Mouse (Mus musculus): ENCODE measurements around the gene Hexim2. TPM values are rescaled to one million over a fixed set of nuclear protein-coding genes. Genes with fewer than 3 reads are reported as not detected.

Hexim2 gene
- polyA plus RNA-seq, 1 experiment from 2014 or later = 8.3 TPM

- no peak for ATAC-seq (replicated peaks; ENCODE audit: insufficient number of reproducible peaks, low FRiP score, low TSS enrichment, low read depth)
- WGBS = 76% methylated on average over 9 of the region's 9 CpGs
Measured at GRCm38 (mm10) chr11:103181349-103181748, 49.1 kb downstream of the Hexim2 start.

DNA sequence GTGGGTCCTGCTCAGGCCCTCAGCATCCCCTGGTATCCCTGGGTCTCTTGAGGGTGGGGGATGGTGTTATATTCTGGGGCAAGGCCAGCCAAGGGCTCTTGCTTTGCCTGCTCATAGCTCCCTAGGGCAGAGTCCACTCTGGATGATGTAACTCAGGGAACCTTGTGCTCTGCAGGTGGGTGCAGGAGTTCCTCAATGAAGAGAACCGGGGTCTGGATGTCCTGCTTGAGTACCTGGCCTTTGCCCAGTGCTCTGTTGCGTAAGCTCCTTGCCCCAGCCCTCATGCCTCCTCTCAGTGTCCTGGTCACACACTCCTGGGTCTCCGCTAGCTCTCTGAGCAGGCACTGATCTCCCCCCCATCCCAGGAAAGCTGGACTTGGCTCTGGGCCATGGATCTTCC lies 49.7 kb downstream of the Hexim2 start:
- DNase-seq (ENCODE audit: low spot score) = no peak
- 81% methylated on average over 3 of the region's 3 CpGs for WGBS

More at GRCm38 (mm10) chr11:103181349-103181748, 49.1 kb downstream of the Hexim2 start:
- no peaks in the 10 kb centered on the region for H3K27me3 ChIP-seq (ENCODE audit: control insufficient read depth, insufficient read depth, low read length)
- no peaks in the 10 kb centered on the region for H3K9me3 ChIP-seq (replicated peaks; ENCODE audit: control insufficient read depth, low read length)
- DNase-seq (ENCODE audit: low spot score) = no peak
- H3K36me3 ChIP-seq (replicated peaks; ENCODE audit: control insufficient read depth, insufficient read depth, low read depth, low read length) = no peaks in the 10 kb centered on the region
- no peak overlapping the region for H3K4me2 ChIP-seq (ENCODE audit: low read depth, low read length)
- no peaks in the 10 kb centered on the region for H3K4me1 ChIP-seq (ENCODE audit: control insufficient read depth, insufficient read depth, low read length)
- H3K27ac ChIP-seq (replicated peaks; ENCODE audit: low read depth, low read length) = no peak overlapping the region
- H3K9ac ChIP-seq (replicated peaks; ENCODE audit: low read length) = no peak overlapping the region
- H3K4me3 ChIP-seq (ENCODE audit: low read depth, low read length) = no peak overlapping the region

DNA sequence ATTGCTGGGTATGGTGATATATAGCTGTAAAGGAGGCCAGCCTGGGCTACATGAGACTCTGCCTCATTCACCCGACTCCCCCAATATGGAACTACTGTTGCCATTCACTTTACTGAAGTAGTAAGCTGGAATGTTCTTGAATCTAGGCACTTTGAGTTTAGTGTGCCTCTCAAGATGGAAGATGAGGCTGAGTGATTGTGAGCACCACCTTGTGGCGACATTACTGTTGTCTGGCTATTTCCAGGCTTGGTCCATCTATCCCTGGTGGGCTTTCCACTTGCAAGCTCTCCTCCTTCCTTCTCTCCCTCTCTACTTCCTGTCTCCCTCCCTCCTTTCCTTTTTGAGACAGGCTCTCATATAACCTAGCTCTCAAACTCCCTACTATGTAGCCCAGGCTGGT lies 52.7 kb downstream of the Hexim2 start:
- H3K9ac ChIP-seq (replicated peaks; ENCODE audit: low read length) = no peak overlapping the region
- DNase-seq (ENCODE audit: low spot score) (peak; percentile 70), ATAC-seq (replicated peaks; ENCODE audit: insufficient number of reproducible peaks, low FRiP score, low TSS enrichment, low read depth) (no peak)
- H3K27me3 ChIP-seq (ENCODE audit: control insufficient read depth, insufficient read depth, low read length) = no peaks in the 10 kb centered on the region
- H3K27ac ChIP-seq (replicated peaks; ENCODE audit: low read depth, low read length) = no peak overlapping the region
- no peak overlapping the region for H3K4me3 ChIP-seq (ENCODE audit: low read depth, low read length)
- no peak overlapping the region for H3K4me2 ChIP-seq (ENCODE audit: low read depth, low read length)
- no peaks in the 10 kb centered on the region for H3K9me3 ChIP-seq (replicated peaks; ENCODE audit: control insufficient read depth, low read length)
- H3K4me1 ChIP-seq (ENCODE audit: control insufficient read depth, insufficient read depth, low read length) = no peaks in the 10 kb centered on the region
- no peaks in the 10 kb centered on the region for H3K36me3 ChIP-seq (replicated peaks; ENCODE audit: control insufficient read depth, insufficient read depth, low read depth, low read length)
- WGBS = 36% methylated on average over 2 of the region's 2 CpGs

More for the DNA sequence above, 49.7 kb downstream of the Hexim2 start:
- Histone ChIP-seq H3K4me1 (ENCODE audit: control insufficient read depth, insufficient read depth, low read length) (no peaks in the 10 kb centered on the region), H3K27me3 (ENCODE audit: control insufficient read depth, insufficient read depth, low read length) (no peaks in the 10 kb centered on the region), H3K27ac (replicated peaks; ENCODE audit: low read depth, low read length) (no peak overlapping the region), H3K9me3 (replicated peaks; ENCODE audit: control insufficient read depth, low read length) (no peaks in the 10 kb centered on the region), H3K4me2 (ENCODE audit: low read depth, low read length) (no peak overlapping the region), H3K36me3 (replicated peaks; ENCODE audit: control insufficient read depth, insufficient read depth, low read depth, low read length) (no peaks in the 10 kb centered on the region), H3K9ac (replicated peaks; ENCODE audit: low read length) (no peak overlapping the region), H3K4me3 (ENCODE audit: low read depth, low read length) (no peak overlapping the region)
- ATAC-seq (replicated peaks; ENCODE audit: insufficient number of reproducible peaks, low FRiP score, low TSS enrichment, low read depth) = no peak

Other genes with a start within 250 kb of the Hexim2 start
- gene Fam187a, start 247.3 kb upstream of the Hexim2 start, polyA plus RNA-seq (2014; fragmentation: Nextera tagmentation; extraction: Ambion mirVana) = not detected in 2 replicates
- 0.22 and 0.25 TPM in 2 replicates for gene Gfap, start 231.5 kb upstream of the Hexim2 start, polyA plus RNA-seq (2014; fragmentation: Nextera tagmentation; extraction: Ambion mirVana)
- gene Kif18b, start 207.3 kb upstream of the Hexim2 start, polyA plus RNA-seq (2014; fragmentation: Nextera tagmentation; extraction: Ambion mirVana) = 7.1 and 7.4 TPM in 2 replicates
- gene C1ql1, start 185.7 kb upstream of the Hexim2 start, polyA plus RNA-seq (2014; fragmentation: Nextera tagmentation; extraction: Ambion mirVana) = 4.0 and 4.1 TPM in 2 replicates
- 48.6 and 49.6 TPM in 2 replicates for gene Nmt1, start 104.2 kb upstream of the Hexim2 start, polyA plus RNA-seq (2014; fragmentation: Nextera tagmentation; extraction: Ambion mirVana)
- 273 and 276 TPM in 2 replicates for gene Dcakd, start 104.1 kb upstream of the Hexim2 start, polyA plus RNA-seq (2014; fragmentation: Nextera tagmentation; extraction: Ambion mirVana)
- gene Plcd3, start 30.8 kb upstream of the Hexim2 start, polyA plus RNA-seq (2014; fragmentation: Nextera tagmentation; extraction: Ambion mirVana) = 0.87 and 1.1 TPM in 2 replicates
- gene Acbd4, start 30.7 kb upstream of the Hexim2 start, polyA plus RNA-seq (2014; fragmentation: Nextera tagmentation; extraction: Ambion mirVana) = 6.4 and 7.8 TPM in 2 replicates
- 5.3 and 5.6 TPM in 2 replicates for gene Hexim1, start 16.2 kb upstream of the Hexim2 start, polyA plus RNA-seq (2014; fragmentation: Nextera tagmentation; extraction: Ambion mirVana)
- 0.70 and 0.72 TPM in 2 replicates for gene Fmnl1, start 38.7 kb downstream of the Hexim2 start, polyA plus RNA-seq (2014; fragmentation: Nextera tagmentation; extraction: Ambion mirVana)
- 0.25 TPM in 2 replicates for gene 1700023F06Rik, start 76.1 kb downstream of the Hexim2 start, polyA plus RNA-seq (2014; fragmentation: Nextera tagmentation; extraction: Ambion mirVana)
- gene Spata32, start 86.0 kb downstream of the Hexim2 start, polyA plus RNA-seq (2014; fragmentation: Nextera tagmentation; extraction: Ambion mirVana) = not detected in 2 replicates
- 1.9 and 2.9 TPM in 2 replicates for gene Map3k14, start 135.0 kb downstream of the Hexim2 start, polyA plus RNA-seq (2014; fragmentation: Nextera tagmentation; extraction: Ambion mirVana)
- gene Arhgap27, start 231.3 kb downstream of the Hexim2 start, polyA plus RNA-seq (2014; fragmentation: Nextera tagmentation; extraction: Ambion mirVana) = 2.9 and 3.7 TPM in 2 replicates